Mouse (Mus musculus): Measurements from ENCODE around the gene Mgat5. TPM values are rescaled to one million over a fixed set of nuclear protein-coding genes. Genes with fewer than 3 reads are reported as not detected.

Gene Mgat5
- polyA plus RNA-seq (2014; fragmentation: Nextera tagmentation; extraction: Ambion mirVana) = 15.9 and 16.3 TPM in 2 replicates

GRCm38 (mm10) chr1:127204817-127205485 is at the start of gene Mgat5:
TSS of gene Mgat5 (plus strand) at chr1:127205015.
- H3K36me3 ChIP-seq (replicated peaks; ENCODE audit: control insufficient read depth, insufficient read depth) = no peaks in the 10 kb centered on the region
- peak within 1 kb of the TSS; percentile 72 for H3K4me3 ChIP-seq (replicated peaks; ENCODE audit: low read length)
- DNase-seq (ENCODE audit: low spot score) (peak; percentile 89), ATAC-seq (ENCODE audit: low FRiP score) (peak; percentile 90)
- peak within 1 kb of the TSS; percentile 95 for H3K27ac ChIP-seq
- H3K9ac ChIP-seq = peak within 1 kb of the TSS; percentile 87
- H3K4me1 ChIP-seq (replicated peaks; ENCODE audit: control insufficient read depth, insufficient read depth, low read length) = peaks cover 22% of the 10 kb centered on the region
- under 1% methylated on average over 51 of the region's 51 CpGs for WGBS
- H3K9me3 ChIP-seq (ENCODE audit: control insufficient read depth, low read length) = no peaks in the 10 kb centered on the region
- H3K4me2 ChIP-seq (replicated peaks) = peak within 1 kb of the TSS; percentile 82
- H3K27me3 ChIP-seq (ENCODE audit: control insufficient read depth, insufficient read depth, low read length) = no peaks in the 10 kb centered on the region

GRCm38 (mm10) chr1:127160118-127160760 is 44.6 kb upstream of the Mgat5 start:
- no peak for ATAC-seq (ENCODE audit: low FRiP score)
- no peak for DNase-seq (ENCODE audit: low spot score)
- 81% methylated on average over 5 of the region's 5 CpGs for WGBS

GRCm38 (mm10) chr1:127164589-127165160 is 40.1 kb upstream of the Mgat5 start:
- no peak overlapping the region for H3K4me3 ChIP-seq (replicated peaks; ENCODE audit: low read length)
- H3K27me3 ChIP-seq (ENCODE audit: control insufficient read depth, insufficient read depth, low read length) = no peaks in the 10 kb centered on the region
- ATAC-seq (ENCODE audit: low FRiP score) (no peak), DNase-seq (ENCODE audit: low spot score) (no peak)
- 88% methylated on average over 4 of the region's 4 CpGs for WGBS
- H3K4me2 ChIP-seq (replicated peaks) = no peak overlapping the region
- H3K9me3 ChIP-seq (ENCODE audit: control insufficient read depth, low read length) = no peaks in the 10 kb centered on the region
- H3K27ac ChIP-seq = no peak overlapping the region
- no peaks in the 10 kb centered on the region for H3K36me3 ChIP-seq (replicated peaks; ENCODE audit: control insufficient read depth, insufficient read depth)
- H3K9ac ChIP-seq = no peak overlapping the region
- no peaks in the 10 kb centered on the region for H3K4me1 ChIP-seq (replicated peaks; ENCODE audit: control insufficient read depth, insufficient read depth, low read length)

More at GRCm38 (mm10) chr1:127160118-127160760, 44.6 kb upstream of the Mgat5 start:
- Histone ChIP-seq H3K27me3 (ENCODE audit: control insufficient read depth, insufficient read depth, low read length) (no peaks in the 10 kb centered on the region), H3K4me3 (replicated peaks; ENCODE audit: low read length) (no peak overlapping the region), H3K4me2 (replicated peaks) (no peak overlapping the region), H3K4me1 (replicated peaks; ENCODE audit: control insufficient read depth, insufficient read depth, low read length) (no peaks in the 10 kb centered on the region), H3K36me3 (replicated peaks; ENCODE audit: control insufficient read depth, insufficient read depth) (no peaks in the 10 kb centered on the region), H3K9me3 (ENCODE audit: control insufficient read depth, low read length) (no peaks in the 10 kb centered on the region), H3K9ac (no peak overlapping the region), H3K27ac (no peak overlapping the region)

GRCm38 (mm10) chr1:127166521-127166920 is 38.3 kb upstream of the Mgat5 start:
- no peak for DNase-seq (ENCODE audit: low spot score)
- Histone ChIP-seq H3K36me3 (replicated peaks; ENCODE audit: control insufficient read depth, insufficient read depth) (no peaks in the 10 kb centered on the region), H3K4me2 (replicated peaks) (no peak overlapping the region), H3K4me3 (replicated peaks; ENCODE audit: low read length) (no peak overlapping the region), H3K27me3 (ENCODE audit: control insufficient read depth, insufficient read depth, low read length) (no peaks in the 10 kb centered on the region), H3K9ac (no peak overlapping the region), H3K4me1 (replicated peaks; ENCODE audit: control insufficient read depth, insufficient read depth, low read length) (no peaks in the 10 kb centered on the region), H3K27ac (no peak overlapping the region), H3K9me3 (ENCODE audit: control insufficient read depth, low read length) (no peaks in the 10 kb centered on the region)
- no peak for ATAC-seq (ENCODE audit: low FRiP score)

GRCm38 (mm10) chr1:127167586-127167985 is 37.2 kb upstream of the Mgat5 start:
- Histone ChIP-seq H3K4me2 (replicated peaks) (no peak overlapping the region), H3K4me3 (replicated peaks; ENCODE audit: low read length) (no peak overlapping the region), H3K9ac (no peak overlapping the region), H3K27me3 (ENCODE audit: control insufficient read depth, insufficient read depth, low read length) (no peaks in the 10 kb centered on the region), H3K36me3 (replicated peaks; ENCODE audit: control insufficient read depth, insufficient read depth) (no peaks in the 10 kb centered on the region), H3K4me1 (replicated peaks; ENCODE audit: control insufficient read depth, insufficient read depth, low read length) (no peaks in the 10 kb centered on the region), H3K9me3 (ENCODE audit: control insufficient read depth, low read length) (no peaks in the 10 kb centered on the region), H3K27ac (no peak overlapping the region)
- WGBS = 85% methylated on average over 1 of the region's 1 CpGs
- ATAC-seq (ENCODE audit: low FRiP score) (no peak), DNase-seq (ENCODE audit: low spot score) (no peak)

- Histone ChIP-seq H3K36me3 (replicated peaks; ENCODE audit: control insufficient read depth, insufficient read depth) (no peaks in the 10 kb centered on the region), H3K4me1 (replicated peaks; ENCODE audit: control insufficient read depth, insufficient read depth, low read length) (no peaks in the 10 kb centered on the region), H3K4me2 (replicated peaks) (no peak overlapping the region), H3K9me3 (ENCODE audit: control insufficient read depth, low read length) (no peaks in the 10 kb centered on the region), H3K4me3 (replicated peaks; ENCODE audit: low read length) (no peak overlapping the region), H3K27ac (no peak overlapping the region), H3K27me3 (ENCODE audit: control insufficient read depth, insufficient read depth, low read length) (no peaks in the 10 kb centered on the region), H3K9ac (no peak overlapping the region)
- 27% methylated on average over 8 of the region's 8 CpGs for WGBS
- DNase-seq (ENCODE audit: low spot score) (no peak), ATAC-seq (ENCODE audit: low FRiP score) (peak; percentile 72; the same call in 1 of the 2 replicates)
Observed at GRCm38 (mm10) chr1:127168205-127168604, 36.6 kb upstream of the Mgat5 start.

GRCm38 (mm10) chr1:127169516-127169915 is 35.3 kb upstream of the Mgat5 start:
- Histone ChIP-seq H3K9me3 (ENCODE audit: control insufficient read depth, low read length) (no peaks in the 10 kb centered on the region), H3K4me3 (replicated peaks; ENCODE audit: low read length) (no peak overlapping the region), H3K4me1 (replicated peaks; ENCODE audit: control insufficient read depth, insufficient read depth, low read length) (0 out of 2 replicates have a peak, but pooled peaks cover 4% of the 10 kb centered on the region), H3K9ac (no peak overlapping the region), H3K4me2 (replicated peaks) (no peak overlapping the region), H3K27me3 (ENCODE audit: control insufficient read depth, insufficient read depth, low read length) (no peaks in the 10 kb centered on the region), H3K36me3 (replicated peaks; ENCODE audit: control insufficient read depth, insufficient read depth) (no peaks in the 10 kb centered on the region), H3K27ac (no peak overlapping the region)
- no peak for DNase-seq (ENCODE audit: low spot score)
- ATAC-seq (ENCODE audit: low FRiP score) = no peak
- WGBS = 74% methylated on average over 8 of the region's 8 CpGs

GRCm38 (mm10) chr1:127171361-127171760 is 33.5 kb upstream of the Mgat5 start:
- ATAC-seq (ENCODE audit: low FRiP score) = no peak
- H3K9me3 ChIP-seq (ENCODE audit: control insufficient read depth, low read length) = no peaks in the 10 kb centered on the region

GRCm38 (mm10) chr1:127173448-127173847 is 31.4 kb upstream of the Mgat5 start:
- Histone ChIP-seq H3K27ac (no peak overlapping the region), H3K36me3 (replicated peaks; ENCODE audit: control insufficient read depth, insufficient read depth) (no peaks in the 10 kb centered on the region), H3K27me3 (ENCODE audit: control insufficient read depth, insufficient read depth, low read length) (no peaks in the 10 kb centered on the region), H3K4me3 (replicated peaks; ENCODE audit: low read length) (no peak overlapping the region), H3K4me2 (replicated peaks) (no peak overlapping the region), H3K4me1 (replicated peaks; ENCODE audit: control insufficient read depth, insufficient read depth, low read length) (0 out of 2 replicates have a peak, but pooled peaks cover 4% of the 10 kb centered on the region), H3K9me3 (ENCODE audit: control insufficient read depth, low read length) (no peaks in the 10 kb centered on the region), H3K9ac (no peak overlapping the region)
- DNase-seq (ENCODE audit: low spot score) = no peak
- no peak for ATAC-seq (ENCODE audit: low FRiP score)
- 85% methylated on average over 3 of the region's 3 CpGs for WGBS

More at GRCm38 (mm10) chr1:127171361-127171760, 33.5 kb upstream of the Mgat5 start:
- no peak overlapping the region for H3K9ac ChIP-seq
- no peak overlapping the region for H3K4me3 ChIP-seq (replicated peaks; ENCODE audit: low read length)
- no peak for DNase-seq (ENCODE audit: low spot score)
- no peak overlapping the region for H3K4me2 ChIP-seq (replicated peaks)
- WGBS = 89% methylated on average over 7 of the region's 7 CpGs
- 0 out of 2 replicates have a peak, but pooled peaks cover 4% of the 10 kb centered on the region for H3K4me1 ChIP-seq (replicated peaks; ENCODE audit: control insufficient read depth, insufficient read depth, low read length)
- no peak overlapping the region for H3K27ac ChIP-seq
- no peaks in the 10 kb centered on the region for H3K36me3 ChIP-seq (replicated peaks; ENCODE audit: control insufficient read depth, insufficient read depth)
- H3K27me3 ChIP-seq (ENCODE audit: control insufficient read depth, insufficient read depth, low read length) = no peaks in the 10 kb centered on the region

Data from hindbrain, embryonic 14.5 days (tissue).